Mouse (Mus musculus): ENCODE measurements at regions not wholly inside any gene's neighbourhood (a gene's known extent, or its start where the extent isn't known, plus 50 kb on each side); places are given as distances from the start of the nearest gene placed in this dataset.

- no peak for DNase-seq
Observed at GRCm38 (mm10) chr15:62962681-62963080, 882.3 kb downstream of the Gsdmc2 start.

GRCm38 (mm10) chr15:62960623-62961022, 884.4 kb downstream of the Gsdmc2 start:
- no peak for DNase-seq

- no peak for DNase-seq
Observed at GRCm38 (mm10) chr15:62958506-62959330, 886.3 kb downstream of the Gsdmc2 start.

- peak; percentile 11 for DNase-seq
Observed at GRCm38 (mm10) chr15:62954889-62955288, 890.1 kb downstream of the Gsdmc2 start.

GRCm38 (mm10) chr15:62954322-62954820, 890.6 kb downstream of the Gsdmc2 start:
- DNase-seq, result no peak

GRCm38 (mm10) chr15:62953215-62953941, 891.6 kb downstream of the Gsdmc2 start:
- DNase-seq, result peak; percentile 24

GRCm38 (mm10) chr15:62952487-62953214, 892.3 kb downstream of the Gsdmc2 start:
- DNase-seq, result no peak

GRCm38 (mm10) chr15:62939416-62939815, 905.6 kb downstream of the Gsdmc2 start:
- DNase-seq, result no peak

GRCm38 (mm10) chr15:62937756-62938155, 907.2 kb downstream of the Gsdmc2 start:
- no peak for DNase-seq

- no peak for DNase-seq
Observed at GRCm38 (mm10) chr15:62934522-62935189, 910.3 kb downstream of the Gsdmc2 start.

GRCm38 (mm10) chr15:62920520-62920919, 924.5 kb downstream of the Gsdmc2 start:
- DNase-seq, result no peak

GRCm38 (mm10) chr15:62919264-62919663, 925.7 kb downstream of the Gsdmc2 start:
- DNase-seq, result no peak

GRCm38 (mm10) chr15:62908379-62908778, 936.6 kb downstream of the Gsdmc2 start:
- DNase-seq, result no peak

- DNase-seq, result no peak
Observed at GRCm38 (mm10) chr15:62907181-62907580, 937.8 kb downstream of the Gsdmc2 start.

- DNase-seq, result peak; percentile 63
Observed at GRCm38 (mm10) chr15:62903047-62903822, 941.7 kb downstream of the Gsdmc2 start.

GRCm38 (mm10) chr15:62901955-62902354, 943.0 kb downstream of the Gsdmc2 start:
- no peak for DNase-seq

- DNase-seq, result no peak
Observed at GRCm38 (mm10) chr15:62889798-62890197, 955.2 kb downstream of the Gsdmc2 start.

- DNase-seq, result no peak
Observed at GRCm38 (mm10) chr15:62885331-62885730, 959.6 kb downstream of the Gsdmc2 start.

GRCm38 (mm10) chr15:62871082-62871766, 973.8 kb downstream of the Gsdmc2 start:
- no peak for DNase-seq

GRCm38 (mm10) chr15:62862574-62862973, 982.4 kb downstream of the Gsdmc2 start:
- DNase-seq, result no peak

GRCm38 (mm10) chr15:62861422-62861821, 983.6 kb downstream of the Gsdmc2 start:
- no peak for DNase-seq

All from right cerebral cortex, postnatal 25 days (tissue).